Mouse (Mus musculus) granulocyte monocyte progenitor cell, adult 5-6 weeks (primary cell): Measurements from ENCODE around the gene Rpusd1. TPM values are rescaled to one million over a fixed set of nuclear protein-coding genes. Genes with fewer than 3 reads are reported as not detected.

Experiments
- ATAC-seq: replicated peaks from 2 replicates; pipeline ENCODE4 v1.8.0; 2016; ENCODE audit warnings: mild to moderate bottlenecking, moderate TSS enrichment, inconsistent platforms; ENCODE audit not compliant: poor library complexity, severe bottlenecking
- total RNA-seq, 2 experiments: library from RNA; stranded (forward) in 1 of 2; stranded (reverse) in 1 of 2; fragments of 200-712, 200-1000 nt in 1 of 2; fragments of >200 nt in 1 of 2; fragmentation: Nextera tagmentation in 1 of 2; gene quantifications; 2 replicates each; pipeline ENCODE4 v1.2.3; 2014 to 2017

Gene Rpusd1
- total RNA-seq, 2 experiments from 2014 or later, result 6.6 to 15.6 TPM

DNA sequence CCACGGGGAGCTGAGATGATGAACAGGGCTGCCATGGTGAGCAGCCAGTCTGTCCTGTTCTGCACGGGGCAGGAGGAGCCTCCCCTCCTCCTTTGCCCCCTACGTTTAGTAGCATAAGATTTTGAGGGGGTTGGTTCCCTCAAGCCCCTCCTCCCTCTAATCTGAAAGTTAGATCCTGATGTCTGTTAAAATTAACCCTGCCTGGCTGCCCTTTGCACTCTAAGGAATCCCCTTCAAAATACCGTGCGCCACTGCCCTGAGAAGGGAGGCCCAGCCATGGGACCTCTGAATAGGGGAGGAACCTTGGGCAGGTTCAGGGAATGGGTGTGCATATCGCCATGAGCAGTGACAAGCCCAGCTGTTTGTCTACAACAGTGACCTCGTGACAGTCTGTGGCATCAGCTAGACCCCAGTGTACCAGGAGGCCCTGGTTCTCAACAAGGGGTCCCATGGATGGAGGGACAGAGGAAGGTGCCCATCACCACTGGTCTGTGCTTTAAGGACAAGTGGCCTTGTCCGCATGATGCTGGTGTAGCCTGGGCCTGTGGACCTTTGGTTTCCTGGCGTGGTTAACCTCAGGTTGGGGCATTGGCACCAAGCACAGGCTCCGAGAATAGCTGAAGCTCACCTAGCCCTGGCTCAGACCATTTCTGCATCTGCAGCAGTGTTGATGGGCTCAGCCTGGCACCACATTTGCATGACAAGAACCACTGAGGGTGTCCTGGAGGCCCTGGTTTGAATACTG lies 48.0 kb downstream of the Rpusd1 start:
- ATAC-seq, result no peak

DNA sequence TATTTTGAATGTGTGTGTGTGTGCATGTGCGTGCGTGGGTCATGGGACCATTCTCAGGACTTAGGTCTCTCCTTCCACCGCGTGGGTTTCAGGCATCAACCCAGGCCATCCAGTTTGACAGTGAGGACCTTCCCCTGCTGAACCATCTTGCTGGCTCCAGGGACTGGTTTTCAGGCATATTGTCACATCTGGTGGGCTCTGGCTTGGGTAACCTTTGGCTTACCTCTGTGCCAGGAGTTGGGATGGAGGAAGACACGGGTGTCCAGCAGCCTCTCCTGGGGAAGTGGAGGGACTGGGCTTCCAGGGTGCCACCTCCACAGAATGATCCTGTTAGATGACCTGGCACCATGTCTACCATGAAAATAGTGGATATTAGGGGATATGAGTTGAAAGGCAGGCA lies 50.5 kb downstream of the Rpusd1 start:
- ATAC-seq, result no peak

Other genes with a start within 250 kb of the Rpusd1 start
- not detected in 2 replicates for gene Sstr5, start 230.4 kb upstream of the Rpusd1 start, total RNA-seq (2014; fragmentation: Nextera tagmentation)
- not detected in 2 replicates for gene Sstr5, start 230.4 kb upstream of the Rpusd1 start, total RNA-seq (2017)
- 1.1 TPM in 1 of 2 replicates, not detected in the other for gene Sox8, start 157.0 kb upstream of the Rpusd1 start, total RNA-seq (2014; fragmentation: Nextera tagmentation)
- gene Sox8, start 157.0 kb upstream of the Rpusd1 start, total RNA-seq (2017), result not detected in 2 replicates
- 34.0 and 36.8 TPM in 2 replicates for gene Lmf1, start 148.6 kb upstream of the Rpusd1 start, total RNA-seq (2014; fragmentation: Nextera tagmentation)
- 6.9 and 10.7 TPM in 2 replicates for gene Lmf1, start 148.6 kb upstream of the Rpusd1 start, total RNA-seq (2017)
- gene Gng13, start 10.5 kb upstream of the Rpusd1 start, total RNA-seq (2014; fragmentation: Nextera tagmentation), result not detected in 2 replicates
- gene Gng13, start 10.5 kb upstream of the Rpusd1 start, total RNA-seq (2017), result not detected in 2 replicates
- gene Chtf18, start 251 bp upstream of the Rpusd1 start, total RNA-seq (2014; fragmentation: Nextera tagmentation), result 16.8 and 29.8 TPM in 2 replicates
- gene Chtf18, start 251 bp upstream of the Rpusd1 start, total RNA-seq (2017), result 17.0 and 22.4 TPM in 2 replicates
- gene Mslnl, start 8.4 kb downstream of the Rpusd1 start, total RNA-seq (2014; fragmentation: Nextera tagmentation), result not detected in 2 replicates
- gene Mslnl, start 8.4 kb downstream of the Rpusd1 start, total RNA-seq (2017), result not detected in 2 replicates
- not detected in 2 replicates for gene Msln, start 26.7 kb downstream of the Rpusd1 start, total RNA-seq (2014; fragmentation: Nextera tagmentation)
- not detected in 2 replicates for gene Msln, start 26.7 kb downstream of the Rpusd1 start, total RNA-seq (2017)
- gene Narfl, start 46.1 kb downstream of the Rpusd1 start, total RNA-seq (2014; fragmentation: Nextera tagmentation), result 22.8 and 23.5 TPM in 2 replicates
- 15.0 and 17.4 TPM in 2 replicates for gene Narfl, start 46.1 kb downstream of the Rpusd1 start, total RNA-seq (2017)
- gene Haghl, start 58.0 kb downstream of the Rpusd1 start, total RNA-seq (2014; fragmentation: Nextera tagmentation), result 24.1 and 27.6 TPM in 2 replicates
- 13.8 and 19.4 TPM in 2 replicates for gene Haghl, start 58.0 kb downstream of the Rpusd1 start, total RNA-seq (2017)
- 0.45 TPM in 1 of 2 replicates, not detected in the other for gene Ccdc78, start 58.9 kb downstream of the Rpusd1 start, total RNA-seq (2014; fragmentation: Nextera tagmentation)
- 0.52 TPM in 1 of 2 replicates, not detected in the other for gene Ccdc78, start 58.9 kb downstream of the Rpusd1 start, total RNA-seq (2017)
- gene Fam173a, start 65.2 kb downstream of the Rpusd1 start, total RNA-seq (2014; fragmentation: Nextera tagmentation), result 85.3 and 92.7 TPM in 2 replicates
- 31.9 and 43.1 TPM in 2 replicates for gene Fam173a, start 65.2 kb downstream of the Rpusd1 start, total RNA-seq (2017)
- gene AC134908.4, start 68.0 kb downstream of the Rpusd1 start, total RNA-seq (2014; fragmentation: Nextera tagmentation), result not detected in 2 replicates
- gene AC134908.4, start 68.0 kb downstream of the Rpusd1 start, total RNA-seq (2017), result not detected in 2 replicates
- 15.8 and 23.3 TPM in 2 replicates for gene Metrn, start 69.5 kb downstream of the Rpusd1 start, total RNA-seq (2014; fragmentation: Nextera tagmentation)
- 33.5 and 64.4 TPM in 2 replicates for gene Metrn, start 69.5 kb downstream of the Rpusd1 start, total RNA-seq (2017)
- gene Fbxl16, start 81.4 kb downstream of the Rpusd1 start, total RNA-seq (2014; fragmentation: Nextera tagmentation), result not detected in 2 replicates
- gene Fbxl16, start 81.4 kb downstream of the Rpusd1 start, total RNA-seq (2017), result not detected in 2 replicates
- 12.5 and 16.9 TPM in 2 replicates for gene Wdr24, start 96.0 kb downstream of the Rpusd1 start, total RNA-seq (2014; fragmentation: Nextera tagmentation)
- gene Wdr24, start 96.0 kb downstream of the Rpusd1 start, total RNA-seq (2017), result 14.8 and 19.3 TPM in 2 replicates
- gene Jmjd8, start 101.2 kb downstream of the Rpusd1 start, total RNA-seq (2014; fragmentation: Nextera tagmentation), result 19.5 and 23.1 TPM in 2 replicates
- 15.2 and 23.4 TPM in 2 replicates for gene Jmjd8, start 101.2 kb downstream of the Rpusd1 start, total RNA-seq (2017)
- gene Stub1, start 105.7 kb downstream of the Rpusd1 start, total RNA-seq (2014; fragmentation: Nextera tagmentation), result 112 and 131 TPM in 2 replicates
- 99.3 and 101 TPM in 2 replicates for gene Stub1, start 105.7 kb downstream of the Rpusd1 start, total RNA-seq (2017)
- gene Rhbdl1, start 109.6 kb downstream of the Rpusd1 start, total RNA-seq (2014; fragmentation: Nextera tagmentation), result 1.1 and 3.0 TPM in 2 replicates
- gene Rhbdl1, start 109.6 kb downstream of the Rpusd1 start, total RNA-seq (2017), result not detected in 2 replicates
- gene Gm20683, start 114.1 kb downstream of the Rpusd1 start, total RNA-seq (2014; fragmentation: Nextera tagmentation), result 1.2 TPM in 1 of 2 replicates, not detected in the other
- gene Gm20683, start 114.1 kb downstream of the Rpusd1 start, total RNA-seq (2017), result 0.41 and 1.2 TPM in 2 replicates
- gene Rhot2, start 117.2 kb downstream of the Rpusd1 start, total RNA-seq (2014; fragmentation: Nextera tagmentation), result 28.3 and 35.5 TPM in 2 replicates
- 11.9 and 17.8 TPM in 2 replicates for gene Rhot2, start 117.2 kb downstream of the Rpusd1 start, total RNA-seq (2017)
- gene Wdr90, start 133.8 kb downstream of the Rpusd1 start, total RNA-seq (2014; fragmentation: Nextera tagmentation), result 64.7 and 66.9 TPM in 2 replicates
- gene Wdr90, start 133.8 kb downstream of the Rpusd1 start, total RNA-seq (2017), result 11.8 and 15.0 TPM in 2 replicates
- gene Mcrip2, start 141.1 kb downstream of the Rpusd1 start, total RNA-seq (2014; fragmentation: Nextera tagmentation), result 30.4 and 58.6 TPM in 2 replicates
- gene Mcrip2, start 141.1 kb downstream of the Rpusd1 start, total RNA-seq (2017), result 11.2 and 25.8 TPM in 2 replicates
- 23.4 and 27.7 TPM in 2 replicates for gene Mettl26, start 147.4 kb downstream of the Rpusd1 start, total RNA-seq (2014; fragmentation: Nextera tagmentation)
- 9.7 and 15.2 TPM in 2 replicates for gene Mettl26, start 147.4 kb downstream of the Rpusd1 start, total RNA-seq (2017)
- 2.1 TPM in 1 of 2 replicates, not detected in the other for gene Wfikkn1, start 153.2 kb downstream of the Rpusd1 start, total RNA-seq (2014; fragmentation: Nextera tagmentation)
- 1.1 and 1.3 TPM in 2 replicates for gene Wfikkn1, start 153.2 kb downstream of the Rpusd1 start, total RNA-seq (2017)
- 9.4 and 15.9 TPM in 2 replicates for gene Rab40c, start 192.1 kb downstream of the Rpusd1 start, total RNA-seq (2014; fragmentation: Nextera tagmentation)
- gene Rab40c, start 192.1 kb downstream of the Rpusd1 start, total RNA-seq (2017), result 7.2 and 11.8 TPM in 2 replicates
- gene Pigq, start 217.3 kb downstream of the Rpusd1 start, total RNA-seq (2014; fragmentation: Nextera tagmentation), result 63.5 and 87.9 TPM in 2 replicates
- 32.4 and 37.1 TPM in 2 replicates for gene Pigq, start 217.3 kb downstream of the Rpusd1 start, total RNA-seq (2017)
- not detected in 2 replicates for gene Nhlrc4, start 217.3 kb downstream of the Rpusd1 start, total RNA-seq (2014; fragmentation: Nextera tagmentation)
- not detected in 2 replicates for gene Nhlrc4, start 217.3 kb downstream of the Rpusd1 start, total RNA-seq (2017)
- not detected in 2 replicates for gene A930017K11Rik, start 224.9 kb downstream of the Rpusd1 start, total RNA-seq (2014; fragmentation: Nextera tagmentation)
- gene A930017K11Rik, start 224.9 kb downstream of the Rpusd1 start, total RNA-seq (2017), result not detected in 2 replicates